Mouse (Mus musculus) ES-CJ7 (cell line): ENCODE results near the gene Bpifb5.
"Not testable (repeated sequence)": the region's sequence is repeated elsewhere in the genome, so short reads cannot be mapped to it uniquely, and the experiment has no call there.

Source experiments
- DNase-seq: peaks from one replicate; pipeline ENCODE4 v3.0.0; 2011; ENCODE audit warnings: low read depth, low spot score

The Bpifb5 gene

GRCm38 (mm10) chr2:154223265-154223916, at the start of gene Bpifb5:
Gene Bpifb5, plus strand, starts transcription at chr2:154223742.
- peak; percentile 73 for DNase-seq

GRCm38 (mm10) chr2:154181900-154182299, 41.6 kb upstream of the Bpifb5 start:
- not testable (repeated sequence) for DNase-seq

GRCm38 (mm10) chr2:154183061-154183460, 40.5 kb upstream of the Bpifb5 start:
- DNase-seq, result not testable (repeated sequence)

- no peak for DNase-seq
These were observed 38.2 kb upstream of the Bpifb5 start for GRCm38 (mm10) chr2:154185319-154185718.

- no peak for DNase-seq
These were observed 37.8 kb upstream of the Bpifb5 start for GRCm38 (mm10) chr2:154185748-154186147.

GRCm38 (mm10) chr2:154187468-154187867, 36.1 kb upstream of the Bpifb5 start:
- peak; percentile 70 for DNase-seq

- DNase-seq, result no peak
These were observed 33.6 kb upstream of the Bpifb5 start for GRCm38 (mm10) chr2:154189877-154190434.

- DNase-seq, result no peak
These were observed 32.8 kb upstream of the Bpifb5 start, which contains the start of gene Bpifb1 for GRCm38 (mm10) chr2:154190546-154191258. Gene Bpifb1, plus strand, starts transcription at chr2:154190818.

- no peak for DNase-seq
These were observed 31.4 kb upstream of the Bpifb5 start for GRCm38 (mm10) chr2:154192141-154192540.

- DNase-seq, result no peak
These were observed 30.5 kb upstream of the Bpifb5 start for GRCm38 (mm10) chr2:154193071-154193470.

- DNase-seq, result no peak
These were observed 29.5 kb upstream of the Bpifb5 start for GRCm38 (mm10) chr2:154193994-154194504.

- no peak for DNase-seq
These were observed 26.5 kb upstream of the Bpifb5 start for GRCm38 (mm10) chr2:154197036-154197435.

- DNase-seq, result no peak
These were observed 18.9 kb upstream of the Bpifb5 start for GRCm38 (mm10) chr2:154204630-154205029.

GRCm38 (mm10) chr2:154206908-154207307, 16.6 kb upstream of the Bpifb5 start:
- peak; percentile 63 for DNase-seq

- peak; percentile 30 for DNase-seq
These were observed 14.4 kb upstream of the Bpifb5 start for GRCm38 (mm10) chr2:154209112-154209511.

GRCm38 (mm10) chr2:154211121-154211520, 12.4 kb upstream of the Bpifb5 start:
- DNase-seq, result no peak

GRCm38 (mm10) chr2:154211881-154212280, 11.7 kb upstream of the Bpifb5 start:
- DNase-seq, result no peak

- DNase-seq, result peak; percentile 84
These were observed 8.4 kb upstream of the Bpifb5 start for GRCm38 (mm10) chr2:154215191-154215590.

- DNase-seq, result no peak
These were observed 3.6 kb upstream of the Bpifb5 start for GRCm38 (mm10) chr2:154219950-154220349.

- DNase-seq, result peak; percentile 47
These were observed 353 bp downstream of the Bpifb5 start for GRCm38 (mm10) chr2:154223917-154224273.

- no peak for DNase-seq
These were observed 3.4 kb downstream of the Bpifb5 start for GRCm38 (mm10) chr2:154226991-154227390.

GRCm38 (mm10) chr2:154227830-154228229, 4.3 kb downstream of the Bpifb5 start:
- DNase-seq, result no peak

GRCm38 (mm10) chr2:154233426-154233825, 9.9 kb downstream of the Bpifb5 start:
- no peak for DNase-seq
